Mouse (Mus musculus): ENCODE measurements around the gene Slc35g2. TPM values are rescaled to one million over a fixed set of nuclear protein-coding genes. Genes with fewer than 3 reads are reported as not detected.

Gene Slc35g2
- total RNA-seq, 2 experiments from 2014 or later = 17.2 to 18.6 TPM

GRCm38 (mm10) chr9:100548313-100548712 lies 22.6 kb downstream of the Slc35g2 start:
- H3K27ac ChIP-seq = no peak overlapping the region
- peak; percentile 77 for TF ChIP-seq CTCF (conservative IDR thresholded peaks at IDR 0.05)
- H3K4me3 ChIP-seq = no peak overlapping the region
- DNase-seq (ENCODE audit: low spot score in 2 of 2) = no peak

GRCm38 (mm10) chr9:100546594-100546910 lies 24.3 kb downstream of the Slc35g2 start:
- Histone ChIP-seq H3K4me3 (peak overlapping the region; percentile 99), H3K27ac (peak overlapping the region; percentile 99)
- DNase-seq (ENCODE audit: low spot score in 2 of 2) = peak in 1 of 2 experiments; percentile 12
- peak; percentile 38 for TF ChIP-seq CTCF (conservative IDR thresholded peaks at IDR 0.05)

- Histone ChIP-seq H3K4me3 (peak within 1 kb of the TSS; percentile 99), H3K27ac (peak within 1 kb of the TSS; percentile 99)
- TF ChIP-seq CTCF (conservative IDR thresholded peaks at IDR 0.05) = peak; percentile 85
- DNase-seq (ENCODE audit: low spot score in 2 of 2) = peak; percentile 99
These were observed 24.9 kb downstream of the Slc35g2 start, which contains the start of gene Nck1 for GRCm38 (mm10) chr9:100545715-100546593. Gene Nck1, minus strand, starts transcription at chr9:100546134.

- no peak for DNase-seq (ENCODE audit: low spot score in 2 of 2)
- Histone ChIP-seq H3K4me3 (peak overlapping the region; percentile 99), H3K27ac (peak overlapping the region; percentile 99)
- no peak for TF ChIP-seq CTCF (conservative IDR thresholded peaks at IDR 0.05)
These were observed 25.8 kb downstream of the Slc35g2 start for GRCm38 (mm10) chr9:100544948-100545714.

- Histone ChIP-seq H3K27ac (no peak overlapping the region), H3K4me3 (no peak overlapping the region)
- TF ChIP-seq CTCF (conservative IDR thresholded peaks at IDR 0.05) = no peak
- DNase-seq (ENCODE audit: low spot score in 2 of 2) = peak in 1 of 2 experiments; percentile 26
These were observed 35.1 kb downstream of the Slc35g2 start for GRCm38 (mm10) chr9:100535618-100536262.

GRCm38 (mm10) chr9:100534686-100535085 lies 36.2 kb downstream of the Slc35g2 start:
- no peak overlapping the region for H3K27ac ChIP-seq
- no peak for TF ChIP-seq CTCF (conservative IDR thresholded peaks at IDR 0.05)
- H3K4me3 ChIP-seq = no peak overlapping the region
- no peak for DNase-seq (ENCODE audit: low spot score in 2 of 2)

GRCm38 (mm10) chr9:100532847-100533505 lies 37.9 kb downstream of the Slc35g2 start:
- Histone ChIP-seq H3K27ac (no peak overlapping the region), H3K4me3 (no peak overlapping the region)
- no peak for DNase-seq (ENCODE audit: low spot score in 2 of 2)
- TF ChIP-seq CTCF (conservative IDR thresholded peaks at IDR 0.05) = no peak

- no peak for DNase-seq (ENCODE audit: low spot score in 2 of 2)
- H3K4me3 ChIP-seq = no peak overlapping the region
- TF ChIP-seq CTCF (conservative IDR thresholded peaks at IDR 0.05) = no peak
- H3K27ac ChIP-seq = no peak overlapping the region
These were observed 39.6 kb downstream of the Slc35g2 start for GRCm38 (mm10) chr9:100531296-100531695.

GRCm38 (mm10) chr9:100525225-100525624 lies 45.7 kb downstream of the Slc35g2 start:
- DNase-seq (ENCODE audit: low spot score in 2 of 2) = no peak
- no peak overlapping the region for H3K4me3 ChIP-seq
- no peak overlapping the region for H3K27ac ChIP-seq
- TF ChIP-seq CTCF (conservative IDR thresholded peaks at IDR 0.05) = no peak

GRCm38 (mm10) chr9:100522029-100522428 lies 48.9 kb downstream of the Slc35g2 start:
- Histone ChIP-seq H3K4me3 (no peak overlapping the region), H3K27ac (no peak overlapping the region)
- no peak for DNase-seq (ENCODE audit: low spot score in 2 of 2)
- no peak for TF ChIP-seq CTCF (conservative IDR thresholded peaks at IDR 0.05)

- H3K4me3 ChIP-seq = no peak overlapping the region
- no peak overlapping the region for H3K27ac ChIP-seq
- peak; percentile 83 for TF ChIP-seq CTCF (conservative IDR thresholded peaks at IDR 0.05)
- peak; percentile 39 to 55 for DNase-seq (ENCODE audit: low spot score in 2 of 2)
These were observed 50.3 kb downstream of the Slc35g2 start for GRCm38 (mm10) chr9:100520586-100520985.

GRCm38 (mm10) chr9:100520012-100520411 lies 50.9 kb downstream of the Slc35g2 start:
- TF ChIP-seq CTCF (conservative IDR thresholded peaks at IDR 0.05) = peak; percentile 65
- H3K27ac ChIP-seq = no peak overlapping the region
- DNase-seq (ENCODE audit: low spot score in 2 of 2) = no peak
- H3K4me3 ChIP-seq = no peak overlapping the region
